ENCODE assay signal across 14 mouse cellular contexts in genomic region chr7:109588145-109588544, GRCm38 (mm10).
DNase-seq lines count a peak whose midpoint lies in the region; ATAC-seq and TF ChIP-seq lines count a peak whose summit lies in the region.
"Had no signal": no experiment of that assay in that cellular context is flagged by ENCODE, and none has a peak within 500 bp of the region (broad histone marks: within the 10 kb centered on the region; RNA-seq: fewer than 3 reads in every experiment).

No protein-coding gene starts in this region.

- H3K4me3 ChIP-seq in gastrocnemius, adult 2 months, result peak overlapping the region; percentile 17; the same call in 1 of the 2 replicates
- H3K4me3 ChIP-seq in liver, embryonic 11.5 days (ENCODE audit: low read depth, low read length), result peak overlapping the region; percentile 15; the same call in 1 of the 2 replicates
- H3K4me3 ChIP-seq: embryonic facial prominence, embryonic 12.5 days; heart, embryonic 15.5 days had no signal

- H3K9me3 ChIP-seq in liver, embryonic 11.5 days (ENCODE audit: control insufficient read depth, low read length), result no peaks in the 10 kb centered on the region
- H3K9me3 ChIP-seq: embryonic facial prominence, embryonic 12.5 days; heart, embryonic 15.5 days had no signal

- H3K27me3 ChIP-seq in liver, embryonic 11.5 days (replicated peaks; ENCODE audit: control insufficient read depth, insufficient read depth, low read length), result no peaks in the 10 kb centered on the region
- H3K27me3 ChIP-seq: embryonic facial prominence, embryonic 12.5 days; heart, embryonic 15.5 days had no signal

- DNase-seq in gastrocnemius, adult 2 months, result no peak
- no peak for DNase-seq in gastrocnemius, postnatal 10 days
- no peak for DNase-seq in liver, embryonic 11.5 days (ENCODE audit: low spot score)
- DNase-seq in liver, result no peak
- no peak for DNase-seq in layer of hippocampus, adult 9-11 months
- DNase-seq in spleen, postnatal 10 days (ENCODE audit: low spot score in 2 of 2), result no peak
- DNase-seq: adrenal gland, postnatal 36 days; cerebellum, postnatal 25 days; spleen, adult 18-20 months had no signal

- peaks cover 35% of the 10 kb centered on the region for H3K4me1 ChIP-seq in liver, embryonic 11.5 days (replicated peaks; ENCODE audit: control insufficient read depth, insufficient read depth, low read length)

- intact Hi-C loops in gastrocnemius, adult 2 months (cut with DNase I), result no loop called here

- peak overlapping the region; percentile 70 for H3K27ac ChIP-seq in gastrocnemius, adult 2 months
- peak overlapping the region; percentile 49; the same call in 1 of the 2 replicates for H3K27ac ChIP-seq in liver, embryonic 11.5 days (ENCODE audit: low read depth, low read length)
- H3K27ac ChIP-seq: embryonic facial prominence, embryonic 12.5 days had no signal

- 42% methylated on average over 8 of the region's 8 CpGs for WGBS in liver, embryonic 11.5 days

- no peaks in the 10 kb centered on the region for H3K36me3 ChIP-seq in liver, embryonic 11.5 days (ENCODE audit: control insufficient read depth, insufficient read depth, low read length)
- H3K36me3 ChIP-seq: embryonic facial prominence, embryonic 12.5 days; heart, embryonic 15.5 days had no signal

- no peak for TF ChIP-seq CTCF in gastrocnemius, adult 2 months (IDR thresholded peaks at IDR 0.05)

- H3K9ac ChIP-seq in liver, embryonic 11.5 days (ENCODE audit: low read depth, low read length), result 0 out of 2 replicates have a peak overlapping the region, but pooled peaks have one; percentile 8
- H3K9ac ChIP-seq: embryonic facial prominence, embryonic 12.5 days; heart, embryonic 15.5 days had no signal

- H3K4me2 ChIP-seq in liver, embryonic 11.5 days, result peak overlapping the region; percentile 49
- H3K4me2 ChIP-seq: embryonic facial prominence, embryonic 12.5 days; heart, embryonic 15.5 days had no signal

- ATAC-seq in liver, embryonic 11.5 days (replicated peaks; ENCODE audit: low FRiP score), result no peak; the same call in 1 of the 2 replicates
- ATAC-seq in common myeloid progenitor, adult 5-6 weeks (replicated peaks; ENCODE audit: low read depth, poor library complexity, severe bottlenecking), result 0 out of 2 replicates have a peak, but pooled peaks have one; percentile 3
- ATAC-seq in megakaryocyte progenitor cell, adult 5-6 weeks (replicated peaks; ENCODE audit: poor library complexity), result peak; percentile 27
- ATAC-seq: activated CD4-positive, CD25-positive, alpha-beta regulatory T cell, adult 4 months had no signal
